Mouse (Mus musculus) gastrocnemius, adult 18-20 months (tissue): Measurements from ENCODE around the gene Gpr19. TPM values are rescaled to one million over a fixed set of nuclear protein-coding genes. Genes with fewer than 3 reads are reported as not detected.

ENCODE experiments used
- DNase-seq: peaks from one replicate; pipeline ENCODE4 v3.0.0; 2021; ENCODE audit warnings: low spot score
- total RNA-seq, 2 experiments: library from RNA; stranded (reverse); gene quantifications; 2 replicates each; pipeline ENCODE4 v1.2.3; 2021

Gene Gpr19
- total RNA-seq, 2 experiments from 2014 or later, result 4.2 to 5.1 TPM

GRCm38 (mm10) chr6:134923670-134924069 lies 25.3 kb upstream of the Gpr19 start:
- DNase-seq, result no peak

- DNase-seq, result no peak
These were observed 24.3 kb upstream of the Gpr19 start for GRCm38 (mm10) chr6:134922511-134923195.

GRCm38 (mm10) chr6:134921695-134922510 lies 23.5 kb upstream of the Gpr19 start:
- DNase-seq, result no peak

- peak; percentile 56 for DNase-seq
These were observed 22.8 kb upstream of the Gpr19 start for GRCm38 (mm10) chr6:134921014-134921694.

- peak; percentile 90 for DNase-seq
These were observed 22.0 kb upstream of the Gpr19 start, which contains the start of gene Cdkn1b for GRCm38 (mm10) chr6:134920190-134921013. TSS of gene Cdkn1b (plus strand) at chr6:134920401.

- DNase-seq, result no peak
These were observed 21.3 kb upstream of the Gpr19 start for GRCm38 (mm10) chr6:134919511-134920189.

- no peak for DNase-seq
These were observed 20.4 kb upstream of the Gpr19 start for GRCm38 (mm10) chr6:134918769-134919168.

GRCm38 (mm10) chr6:134917087-134917486 lies 18.7 kb upstream of the Gpr19 start:
- DNase-seq, result peak; percentile 73

- DNase-seq, result no peak
These were observed 18.3 kb upstream of the Gpr19 start for GRCm38 (mm10) chr6:134916641-134917040.

GRCm38 (mm10) chr6:134914523-134914922 lies 16.1 kb upstream of the Gpr19 start:
- DNase-seq, result no peak

- no peak for DNase-seq
These were observed 7.4 kb upstream of the Gpr19 start for GRCm38 (mm10) chr6:134905811-134906210.

- no peak for DNase-seq
These were observed 5.8 kb upstream of the Gpr19 start for GRCm38 (mm10) chr6:134903891-134904884.

- no peak for DNase-seq
These were observed 5.0 kb upstream of the Gpr19 start for GRCm38 (mm10) chr6:134903368-134903767.

GRCm38 (mm10) chr6:134897443-134898094 lies 809 bp downstream of the Gpr19 start:
- DNase-seq, result peak; percentile 96

- DNase-seq, result no peak
These were observed 1.6 kb downstream of the Gpr19 start for GRCm38 (mm10) chr6:134896570-134897436.

- no peak for DNase-seq
These were observed 7.9 kb downstream of the Gpr19 start for GRCm38 (mm10) chr6:134890436-134890835.

- no peak for DNase-seq
These were observed 8.6 kb downstream of the Gpr19 start for GRCm38 (mm10) chr6:134889763-134890162.

GRCm38 (mm10) chr6:134888563-134889017 lies 9.8 kb downstream of the Gpr19 start:
- no peak for DNase-seq
